Mouse (Mus musculus) G1E (cell line): Measurements from ENCODE around the gene Ube2n. TPM values are rescaled to one million over a fixed set of nuclear protein-coding genes. Genes with fewer than 3 reads are reported as not detected.

Source experiments
- ATAC-seq: 2 replicates; pipeline ENCODE4 v1.8.0; 2016; ENCODE audit warnings: mild to moderate bottlenecking; ENCODE audit not compliant: insufficient number of reproducible peaks, poor library complexity, low FRiP score, severe bottlenecking; ENCODE audit errors: extremely low read depth
- DNase-seq: peaks from one replicate; pipeline ENCODE4 v3.0.0; 2012; ENCODE audit warnings: low spot score
- H3K27me3 ChIP-seq: 2 replicates; pipeline ENCODE4 v1.6.1; 2012; ENCODE audit warnings: mild to moderate bottlenecking, low read length, inconsistent platforms; ENCODE audit not compliant: insufficient read depth
- H3K36me3 ChIP-seq: replicated peaks from 2 replicates; pipeline ENCODE3; 2012; ENCODE audit warnings: mild to moderate bottlenecking, inconsistent platforms
- H3K4me1 ChIP-seq: 2 replicates; pipeline ENCODE4 v1.6.1; 2012; ENCODE audit warnings: low read depth, low read length, inconsistent platforms, mixed read lengths; ENCODE audit not compliant: insufficient read depth
- H3K4me3 ChIP-seq: 2 replicates; pipeline ENCODE4 v1.5.1; 2012; ENCODE audit warnings: low read depth, mild to moderate bottlenecking, inconsistent platforms, low read length, moderate library complexity, mixed read lengths
- H3K9me3 ChIP-seq: replicated peaks from 2 replicates; pipeline ENCODE4 v1.6.1; 2012; ENCODE audit warnings: inconsistent platforms
- CTCF ChIP-seq: IDR thresholded peaks from 2 replicates; pipeline ENCODE4 v1.5.1; 2012; ENCODE audit warnings: low read depth, low read length, inconsistent platforms, mixed read lengths
- GATA1 ChIP-seq: IDR thresholded peaks from 2 replicates; pipeline ENCODE4 v1.6.1; 2012; ENCODE audit warnings: borderline replicate concordance, low read length, inconsistent platforms, mixed read lengths
- GATA2 ChIP-seq: IDR thresholded peaks from 2 replicates; pipeline ENCODE4 v1.6.1; 2012; ENCODE audit warnings: low read depth, low read length, inconsistent platforms, borderline replicate concordance
- POLR2AphosphoS5 ChIP-seq: IDR thresholded peaks from 2 replicates; pipeline ENCODE4 v1.6.1; 2012; ENCODE audit warnings: low read depth, low read length, inconsistent platforms; ENCODE audit not compliant: insufficient replicate concordance
- TAL1 ChIP-seq: conservative IDR thresholded peaks from 2 replicates; pipeline ENCODE4 v1.6.1; 2012; ENCODE audit warnings: low read depth, low read length, inconsistent platforms, mixed read lengths
- polyA plus RNA-seq: library from polyadenylated mRNA; stranded (reverse); fragments of >175 nt; gene quantifications from 2 replicates; pipeline ENCODE4 v1.2.3, GENCODE M21; 2012
- total RNA-seq, 2 experiments: library from RNA; stranded (forward) in 1 of 2; stranded (reverse) in 1 of 2; fragments of 200-1000 nt in 1 of 2; fragments of >200 nt in 1 of 2; fragmentation: Nextera tagmentation in 1 of 2; gene quantifications; 2 replicates each; pipeline ENCODE4 v1.2.3; 2014 to 2017

The Ube2n gene
- total and polyA plus RNA-seq, 3 experiments = 56.1 to 377 (median 148) TPM

DNA sequence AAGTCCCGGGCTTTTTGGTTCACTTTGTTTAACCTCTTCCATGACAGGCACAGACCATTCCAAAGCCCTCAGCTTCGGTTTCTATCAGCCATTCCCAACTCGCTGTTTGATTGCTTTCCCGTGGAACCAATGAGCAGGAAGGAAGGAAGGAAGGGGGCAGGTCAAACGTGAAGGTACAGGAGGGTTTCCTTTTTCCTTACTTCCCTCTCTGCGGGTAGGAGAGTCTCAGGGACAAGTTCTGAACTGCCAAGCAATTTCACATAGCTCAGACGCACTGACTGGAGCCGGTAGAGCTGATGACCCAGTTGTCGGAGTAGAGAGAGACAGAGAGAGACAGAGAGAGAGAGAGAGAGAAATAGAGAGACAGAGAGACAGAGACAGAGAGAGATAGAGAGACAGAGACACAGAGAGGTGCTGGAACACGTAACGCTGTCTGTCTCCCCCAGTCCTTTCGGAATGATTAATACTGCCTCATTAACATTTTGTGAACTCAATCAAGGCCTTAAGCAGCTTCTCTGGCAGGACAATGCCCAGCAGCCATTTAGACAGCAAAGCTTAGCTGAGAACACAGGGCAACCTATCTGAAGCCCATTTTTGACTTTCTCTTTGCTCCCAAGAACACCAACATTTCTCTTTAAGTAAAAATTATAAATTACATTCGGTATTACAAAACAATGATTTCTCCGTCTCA lies 62.1 kb downstream of the Ube2n start:
- Histone ChIP-seq H3K9me3 (no peaks in the 10 kb centered on the region), H3K4me3 (no peak overlapping the region), H3K36me3 (no peaks in the 10 kb centered on the region), H3K27me3 (peaks cover 26% of the 10 kb centered on the region), H3K4me1 (no peaks in the 10 kb centered on the region)
- TF ChIP-seq TAL1 (no peak), GATA2 (no peak), GATA1 (no peak), POLR2AphosphoS5 (no peak), CTCF (no peak)
- DNase-seq = no peak
- no peak for ATAC-seq

DNA sequence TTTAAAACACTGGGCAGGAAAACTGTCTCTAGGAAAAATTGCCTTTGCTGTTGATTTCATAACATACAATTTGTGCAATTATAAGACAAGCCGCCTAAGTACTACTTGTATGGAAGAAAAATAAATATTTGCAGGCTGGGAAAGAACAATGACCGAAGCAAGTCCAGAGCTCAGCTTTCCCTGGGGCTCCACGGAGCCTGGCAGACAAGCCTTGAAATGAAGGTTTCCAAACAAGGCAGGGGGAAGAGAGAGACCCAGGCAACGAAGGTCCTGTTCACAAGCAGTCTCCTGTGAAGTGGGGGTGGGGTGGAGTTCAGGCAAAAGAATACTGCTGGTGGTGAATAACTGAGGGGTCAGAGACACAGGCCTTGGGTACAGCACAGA lies 62.6 kb downstream of the Ube2n start:
- peaks cover 23% of the 10 kb centered on the region for H3K27me3 ChIP-seq
- ATAC-seq = no peak
- no peaks in the 10 kb centered on the region for H3K4me1 ChIP-seq
- no peaks in the 10 kb centered on the region for H3K36me3 ChIP-seq
- no peak for DNase-seq
- H3K9me3 ChIP-seq = no peaks in the 10 kb centered on the region
- TF ChIP-seq POLR2AphosphoS5 (no peak), GATA1 (no peak), TAL1 (no peak), CTCF (no peak), GATA2 (no peak)
- no peak overlapping the region for H3K4me3 ChIP-seq

DNA sequence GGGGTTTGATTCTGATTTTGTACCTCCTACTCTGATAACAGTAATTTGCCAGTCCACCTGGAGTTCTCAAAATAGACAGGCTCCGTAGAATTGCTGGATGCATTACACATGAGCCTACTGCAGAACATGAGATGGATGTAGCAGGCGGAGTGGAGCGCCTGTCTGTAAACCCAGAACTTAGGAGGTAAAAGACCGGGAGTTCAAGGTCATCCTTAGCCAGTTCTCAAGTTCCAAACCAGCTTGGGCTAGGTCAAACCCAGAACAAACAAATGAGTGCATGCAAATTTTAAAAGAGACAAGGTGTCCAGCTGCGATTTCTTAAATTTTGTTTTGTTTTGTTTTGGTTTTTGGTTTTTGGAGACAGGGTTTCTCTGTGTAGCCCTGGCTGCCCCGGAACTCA lies 70.6 kb downstream of the Ube2n start:
- DNase-seq = no peak
- H3K4me1 ChIP-seq = no peaks in the 10 kb centered on the region
- ATAC-seq = no peak
- TF ChIP-seq TAL1 = no peak
- TF ChIP-seq POLR2AphosphoS5 = no peak
- TF ChIP-seq GATA1 = no peak
- no peak for TF ChIP-seq GATA2
- no peak for TF ChIP-seq CTCF
- no peaks in the 10 kb centered on the region for H3K9me3 ChIP-seq
- H3K36me3 ChIP-seq = no peaks in the 10 kb centered on the region
- H3K4me3 ChIP-seq = no peak overlapping the region
- H3K27me3 ChIP-seq = no peaks in the 10 kb centered on the region

DNA sequence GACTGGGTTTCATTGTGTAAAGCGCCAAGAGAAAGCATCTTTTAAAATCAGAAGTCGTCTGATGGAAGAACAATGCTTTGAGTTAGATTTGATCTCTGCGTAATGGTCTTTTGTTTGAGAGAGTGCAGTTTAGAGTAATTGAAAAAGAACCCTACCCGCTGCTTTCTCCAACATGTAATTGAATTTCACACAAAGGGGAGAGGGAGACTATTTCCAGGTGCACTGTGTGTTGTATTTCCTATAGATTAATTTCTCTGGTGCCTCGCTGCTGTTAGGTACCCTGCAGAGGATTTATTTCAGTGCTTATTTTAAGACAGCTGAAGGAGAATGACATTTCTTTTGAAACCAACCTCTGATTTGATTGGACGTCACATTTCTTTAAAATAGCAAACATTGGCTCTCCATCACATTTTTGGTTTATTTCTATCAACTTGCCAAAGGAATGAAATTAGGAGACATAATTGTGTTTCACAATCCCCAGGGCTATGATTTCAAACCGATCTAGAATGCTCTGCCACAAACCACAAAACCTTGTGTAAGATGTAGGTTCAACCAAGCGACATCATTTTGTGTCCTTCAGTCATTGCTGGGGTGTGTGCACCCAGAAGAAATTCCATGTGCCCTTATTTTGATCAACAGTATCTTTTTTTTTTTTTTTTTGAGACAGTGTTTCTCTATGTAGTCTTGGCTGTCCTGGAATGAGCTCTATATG lies 72.7 kb downstream of the Ube2n start:
- Histone ChIP-seq H3K36me3 (no peaks in the 10 kb centered on the region), H3K9me3 (no peaks in the 10 kb centered on the region), H3K27me3 (no peaks in the 10 kb centered on the region), H3K4me1 (no peaks in the 10 kb centered on the region), H3K4me3 (no peak overlapping the region)
- ATAC-seq (no peak), DNase-seq (no peak)
- TF ChIP-seq POLR2AphosphoS5 = no peak
- no peak for TF ChIP-seq CTCF
- no peak for TF ChIP-seq TAL1
- no peak for TF ChIP-seq GATA2

DNA sequence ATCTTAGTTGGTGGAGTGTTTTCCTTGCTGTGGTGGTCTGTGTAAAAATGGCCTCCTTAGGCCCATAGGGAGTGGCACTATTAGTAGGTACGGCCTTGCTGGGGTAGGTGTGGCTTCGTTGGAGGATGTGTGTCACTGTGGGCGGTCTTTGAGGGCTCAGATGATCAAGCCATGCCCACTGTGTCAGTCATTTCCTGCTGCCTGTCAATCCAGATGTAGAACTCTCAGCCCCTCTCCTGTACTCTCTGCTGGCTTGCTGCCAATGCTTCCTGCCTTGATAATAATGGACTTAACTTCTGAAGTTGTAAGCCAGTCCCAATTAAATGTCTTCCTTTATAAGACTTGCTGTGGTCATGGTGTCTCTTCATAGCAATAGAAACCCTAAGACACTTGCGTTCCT lies 74.3 kb downstream of the Ube2n start:
- no peak overlapping the region for H3K4me3 ChIP-seq
- ATAC-seq (no peak), DNase-seq (no peak)
- no peaks in the 10 kb centered on the region for H3K36me3 ChIP-seq
- H3K4me1 ChIP-seq = no peaks in the 10 kb centered on the region
- no peaks in the 10 kb centered on the region for H3K27me3 ChIP-seq
- no peaks in the 10 kb centered on the region for H3K9me3 ChIP-seq
- no peak for TF ChIP-seq TAL1
- TF ChIP-seq POLR2AphosphoS5 = no peak
- no peak for TF ChIP-seq GATA2
- TF ChIP-seq GATA1 = no peak
- no peak for TF ChIP-seq CTCF

DNA sequence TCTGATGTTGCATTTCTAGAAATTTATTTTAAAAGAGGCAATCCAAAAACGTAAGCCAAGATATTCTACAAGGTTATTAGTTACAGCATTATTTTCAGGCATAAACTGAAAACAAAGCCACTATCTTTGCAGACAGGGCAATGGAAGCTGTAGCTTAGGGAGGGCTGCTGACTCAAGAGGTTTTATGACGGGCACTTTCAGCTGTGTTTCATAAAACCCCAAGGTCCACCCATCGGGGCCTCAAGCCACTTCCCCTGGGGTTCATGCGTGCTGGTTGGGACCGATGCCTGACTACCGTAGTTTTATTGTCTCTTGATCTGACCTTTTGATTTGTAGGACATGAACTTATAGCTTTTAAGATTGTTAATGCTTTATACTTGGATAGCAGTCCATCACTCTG lies 75.3 kb downstream of the Ube2n start:
- no peaks in the 10 kb centered on the region for H3K36me3 ChIP-seq
- no peak for ATAC-seq
- no peak for TF ChIP-seq GATA1
- no peak for TF ChIP-seq TAL1
- no peak for TF ChIP-seq CTCF
- TF ChIP-seq POLR2AphosphoS5 = no peak
- no peak for TF ChIP-seq GATA2

More for the DNA sequence above, 75.3 kb downstream of the Ube2n start:
- DNase-seq = no peak
- Histone ChIP-seq H3K4me3 (no peak overlapping the region), H3K27me3 (peaks cover 4% of the 10 kb centered on the region; the same call in 1 of the 2 replicates), H3K9me3 (no peaks in the 10 kb centered on the region), H3K4me1 (no peaks in the 10 kb centered on the region)
